Mouse (Mus musculus) hindlimb bud, embryonic 11.5 days (tissue): ENCODE results near the gene B3gat2.
A peak's percentile ranks its signal among the peaks of the same experiment; 100 is the strongest.

ENCODE experiments used
- DNase-seq: peaks from one replicate; pipeline ENCODE4 v3.0.0-alpha.2; 2012; ENCODE audit warnings: low read depth, low spot score; ENCODE audit errors: extremely low spot score

Gene B3gat2

DNA sequence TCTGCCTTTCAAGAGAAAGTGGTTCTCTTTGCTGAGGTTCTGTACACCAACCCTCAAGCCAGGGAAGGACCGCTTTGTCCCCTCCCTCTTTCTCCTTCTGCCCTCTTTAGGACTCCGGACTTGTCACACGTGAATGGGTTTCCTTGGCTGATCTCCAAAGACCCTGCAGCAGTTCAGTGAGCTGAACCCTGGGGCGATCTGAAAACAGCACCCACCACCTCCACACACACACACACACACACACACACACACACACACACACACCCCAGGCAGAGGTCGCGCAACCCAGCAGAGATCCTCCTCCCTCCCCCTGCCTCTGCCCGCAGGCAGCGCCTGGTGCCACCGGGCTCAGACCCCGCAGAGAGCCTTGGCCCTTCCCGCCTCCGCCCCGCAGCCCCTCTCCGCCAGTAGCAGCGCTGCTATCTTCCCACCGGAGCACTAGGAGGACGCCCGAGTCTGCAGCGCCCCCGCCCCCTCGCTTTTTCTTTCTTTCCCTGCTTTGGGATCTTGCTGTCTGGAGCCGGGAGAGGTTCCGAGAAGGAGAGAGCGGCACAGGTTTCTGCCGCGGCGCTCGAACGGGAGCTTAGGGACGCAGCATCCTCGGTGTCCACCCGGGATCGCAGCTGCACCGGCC, at the start of gene B3gat2:
Gene B3gat2 (plus strand): TSS at position 252 of the 634 bp plus-strand sequence.
- DNase-seq = no peak

DNA sequence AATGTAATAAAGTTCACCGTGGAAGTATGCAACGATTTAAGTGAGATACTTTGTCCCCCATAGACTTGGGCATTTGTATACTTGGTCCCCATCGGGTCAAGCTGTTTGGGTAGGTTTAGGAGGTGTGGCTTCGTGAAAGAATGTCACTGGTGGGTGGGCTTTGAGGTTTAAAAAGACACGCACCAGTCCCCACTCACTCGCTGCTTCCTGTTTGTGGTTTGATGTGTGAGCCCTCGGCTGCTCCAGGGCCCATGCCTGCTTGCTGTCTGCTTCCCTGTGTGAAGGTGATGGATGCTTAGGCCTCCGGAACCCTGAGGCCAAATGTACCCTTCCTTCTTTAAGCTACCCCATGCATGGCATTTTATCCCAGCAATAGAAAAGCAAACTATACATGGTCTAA, 41.2 kb upstream of the B3gat2 start:
- DNase-seq = no peak

- no peak for DNase-seq
Observed at GRCm38 (mm10) chr1:23721036-23721435, 40.5 kb upstream of the B3gat2 start.

- no peak for DNase-seq
Observed at GRCm38 (mm10) chr1:23722469-23723372, 38.8 kb upstream of the B3gat2 start.

DNA sequence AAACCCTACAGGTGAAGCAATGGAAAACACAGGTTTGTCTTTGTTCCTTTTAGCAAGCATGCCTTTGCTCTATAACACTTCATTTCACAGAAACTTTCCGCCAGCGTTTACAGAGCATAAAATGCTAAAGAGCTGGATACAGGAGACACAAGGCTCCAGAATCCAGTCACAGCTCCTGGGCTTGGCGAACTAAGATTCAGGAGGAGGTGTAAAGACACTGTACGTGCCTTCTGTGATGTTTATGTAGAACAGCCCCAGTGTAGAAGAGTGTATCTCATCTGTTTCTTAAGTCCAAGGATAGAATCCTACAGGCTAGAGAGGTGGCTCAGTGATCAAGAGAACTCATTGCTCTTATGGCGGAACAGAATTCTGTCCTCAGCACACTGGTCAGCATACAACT, 30.2 kb upstream of the B3gat2 start:
- no peak for DNase-seq

- no peak for DNase-seq
Observed at GRCm38 (mm10) chr1:23750864-23751532, 10.6 kb upstream of the B3gat2 start.

DNA sequence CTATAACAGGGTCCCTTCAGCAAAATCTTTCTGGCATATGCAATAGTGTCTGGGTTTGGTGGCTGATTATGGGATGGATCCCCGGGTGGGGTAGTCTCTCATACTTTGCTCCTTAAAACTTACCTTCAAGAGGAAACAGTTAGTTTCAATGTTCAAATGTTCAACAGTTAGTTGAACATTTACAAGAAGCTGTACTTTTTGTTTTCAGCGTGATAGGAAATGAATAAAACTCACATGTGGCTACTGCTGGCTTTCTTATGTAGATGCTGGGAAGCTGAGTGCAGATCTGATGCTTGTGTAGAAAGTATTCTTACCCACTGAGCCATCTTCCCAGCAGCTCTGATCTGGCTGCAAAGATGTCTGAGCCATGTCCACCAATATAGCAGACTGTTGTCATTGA, 8.5 kb upstream of the B3gat2 start:
- DNase-seq = no peak

- DNase-seq = no peak
Observed at GRCm38 (mm10) chr1:23753591-23753990, 8.0 kb upstream of the B3gat2 start.

DNA sequence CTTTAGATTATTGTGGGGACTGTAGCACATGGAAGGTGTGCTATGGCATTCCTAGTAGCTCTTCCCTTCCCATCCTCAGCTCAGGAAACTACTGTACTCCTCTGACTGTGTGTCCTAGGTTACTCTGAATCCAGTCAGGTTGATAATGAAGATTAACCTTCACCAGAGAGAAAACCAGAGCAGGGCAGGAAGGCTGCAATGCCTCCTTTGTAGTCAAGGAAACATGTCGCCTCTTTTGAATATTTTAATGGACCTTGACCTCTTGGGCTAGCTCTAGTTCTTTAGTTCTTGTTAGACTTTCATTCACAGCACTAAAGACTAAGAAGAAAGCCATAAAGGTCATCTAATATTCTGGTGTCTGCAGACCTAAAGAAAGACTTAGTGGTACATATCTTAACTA, 7.2 kb upstream of the B3gat2 start:
- no peak for DNase-seq

DNA sequence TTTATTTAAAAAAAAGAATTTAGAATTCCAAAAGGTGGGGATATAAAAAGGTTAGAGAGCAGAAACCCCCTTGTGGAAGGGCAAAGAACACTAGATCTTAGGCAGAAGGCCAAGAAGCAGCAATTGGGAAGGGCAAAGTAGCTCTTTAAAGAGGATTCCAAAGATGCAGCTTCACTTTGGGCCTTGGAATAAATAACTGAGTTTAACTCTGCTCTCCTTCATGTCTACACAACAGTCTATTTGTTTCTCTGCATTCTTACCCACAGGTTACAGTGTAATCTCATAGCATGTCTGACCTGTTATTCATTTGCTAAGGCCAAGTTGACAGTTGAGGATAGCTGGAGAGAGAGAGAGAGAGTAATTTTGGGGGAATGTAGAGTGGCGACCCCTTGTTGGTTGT, 6.6 kb upstream of the B3gat2 start:
- DNase-seq = no peak

DNA sequence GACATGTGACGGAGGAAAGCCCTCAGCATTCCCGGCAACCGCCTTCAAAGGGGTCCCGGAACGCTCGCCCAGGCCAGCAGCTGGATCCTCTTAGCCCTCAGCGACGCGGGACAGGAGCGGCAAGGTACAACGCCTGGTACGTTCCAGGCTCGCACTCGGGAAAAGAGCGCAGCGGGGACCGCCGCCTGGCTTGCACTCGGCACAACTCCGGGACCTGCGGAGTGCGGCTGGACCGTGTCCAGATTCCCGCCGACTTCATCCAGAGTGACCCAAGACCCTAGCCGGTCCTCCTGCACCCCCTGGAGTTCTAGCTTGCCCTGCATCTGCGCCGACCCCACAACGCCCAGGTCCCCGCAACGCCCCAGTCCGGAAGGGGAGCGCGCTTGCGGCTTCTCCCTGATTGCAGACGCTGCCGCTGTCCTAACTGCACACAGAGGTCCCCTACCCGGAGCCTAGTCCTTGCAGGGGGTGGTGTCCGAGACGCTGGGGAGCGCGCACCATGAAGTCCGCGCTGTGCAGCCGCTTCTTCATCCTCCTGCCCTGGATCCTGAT, 659 bp downstream of the B3gat2 start:
- DNase-seq = no peak

GRCm38 (mm10) chr1:23762782-23763630, 1.5 kb downstream of the B3gat2 start:
- DNase-seq = peak; percentile 77

- no peak for DNase-seq
Observed at GRCm38 (mm10) chr1:23763726-23764125, 2.2 kb downstream of the B3gat2 start.

DNA sequence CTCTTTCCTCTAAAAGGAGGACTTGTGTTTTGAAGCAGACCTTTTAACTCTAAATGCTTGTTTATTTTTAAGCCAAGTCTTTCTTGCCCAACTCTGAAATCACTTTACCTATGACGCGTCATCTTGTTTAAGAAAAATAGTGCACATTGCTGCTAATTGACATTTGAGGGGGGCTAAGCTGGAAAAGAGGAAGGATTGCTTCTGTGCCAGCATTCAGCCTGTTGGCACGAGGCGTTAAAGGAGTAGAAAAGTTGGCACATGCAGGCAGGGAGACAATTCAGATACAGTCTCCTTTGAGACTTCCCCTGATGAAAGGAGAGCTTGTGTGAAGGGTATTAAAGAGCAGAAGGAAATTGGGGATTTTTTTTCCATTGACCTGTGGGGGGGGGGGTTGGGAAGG, 3.2 kb downstream of the B3gat2 start:
- no peak for DNase-seq

DNA sequence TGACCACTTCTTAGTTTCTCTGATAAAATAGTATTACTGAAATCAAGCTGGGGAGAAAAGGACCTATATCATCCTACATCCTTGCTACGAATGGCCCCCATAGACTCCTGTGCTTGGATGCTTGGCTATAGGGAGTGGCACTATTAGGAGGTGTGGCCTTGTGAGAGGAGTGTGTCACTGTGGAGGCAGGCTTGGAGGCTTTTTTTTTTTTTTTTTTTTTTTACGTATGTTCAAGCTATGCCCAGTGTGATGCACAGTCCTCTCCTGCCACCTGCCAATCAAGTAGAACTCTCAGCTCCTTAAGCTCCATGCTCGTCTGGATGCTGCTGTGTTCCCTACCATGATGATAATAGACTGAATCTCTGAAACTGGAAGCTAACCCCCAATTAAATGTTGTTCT, 11.5 kb downstream of the B3gat2 start:
- DNase-seq = no peak

- peak; percentile 58 for DNase-seq
Observed at GRCm38 (mm10) chr1:23792737-23793533, 31.4 kb downstream of the B3gat2 start.

DNA sequence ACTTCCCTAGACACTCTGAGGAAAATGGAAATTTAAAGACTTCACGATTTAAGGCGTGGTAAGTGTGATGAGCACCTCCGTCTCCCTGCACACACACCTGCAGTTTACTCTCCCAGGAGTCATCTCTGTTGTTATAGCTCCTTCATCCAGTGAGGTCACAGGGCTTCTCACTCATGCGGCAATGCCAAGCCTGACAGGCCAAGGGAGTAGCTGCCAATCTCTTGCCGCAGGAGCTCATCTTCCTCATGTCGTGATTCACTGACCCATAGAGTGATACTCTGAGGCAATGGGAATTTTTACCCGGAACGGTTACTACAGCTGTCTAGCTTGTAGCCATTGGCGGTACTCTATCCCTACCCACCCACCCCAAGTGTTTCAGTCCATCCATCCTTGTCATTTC, 36.8 kb downstream of the B3gat2 start:
- no peak for DNase-seq

DNA sequence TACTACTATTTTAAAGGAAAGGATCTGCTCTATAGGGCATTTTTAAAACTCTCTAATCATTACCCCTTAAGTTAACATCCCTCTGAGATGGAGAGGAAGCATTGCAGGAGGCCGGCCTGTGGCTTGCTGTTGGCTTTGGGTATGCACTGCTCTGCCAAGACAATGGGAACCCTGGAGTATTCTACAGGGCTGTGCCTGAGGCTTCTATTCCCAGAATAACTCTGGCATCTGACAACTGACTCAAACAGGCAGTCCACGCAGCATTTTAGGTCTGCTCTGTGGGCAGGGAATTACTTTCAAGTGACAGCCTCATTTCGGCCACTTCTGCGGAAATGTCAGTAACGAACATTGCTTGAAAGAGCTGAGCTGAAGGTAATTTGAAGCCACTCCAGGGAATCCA, 60.1 kb downstream of the B3gat2 start:
- no peak for DNase-seq

GRCm38 (mm10) chr1:23826887-23827758, 65.6 kb downstream of the B3gat2 start:
- DNase-seq = peak; percentile 68
